Mouse (Mus musculus): ENCODE results near the gene Wipi2. TPM values are rescaled to one million over a fixed set of nuclear protein-coding genes. Genes with fewer than 3 reads are reported as not detected.

Gene Wipi2
- polyA plus RNA-seq, 1 experiment from 2014 or later = 35.3 TPM

- 5% methylated on average over 36 of the region's 42 CpGs for WGBS
- peak; percentile 15; the same call in 1 of the 2 replicates for ATAC-seq (ENCODE audit: insufficient number of reproducible peaks, low FRiP score)
- Histone ChIP-seq H3K4me1 (replicated peaks) (peaks cover 10% of the 10 kb centered on the region), H3K9ac (peak within 1 kb of the TSS; percentile 55), H3K36me3 (no peaks in the 10 kb centered on the region), H3K4me3 (peak within 1 kb of the TSS; percentile 45), H3K27me3 (replicated peaks) (peaks cover 52% of the 10 kb centered on the region), H3K27ac (ENCODE audit: poor library complexity, severe bottlenecking) (no peak within 1 kb of the TSS), H3K9me3 (replicated peaks) (no peaks in the 10 kb centered on the region), H3K4me2 (peak within 1 kb of the TSS; percentile 80)
Observed at GRCm38 (mm10) chr5:142608259-142608988, 19.1 kb upstream of the Wipi2 start, which contains the start of gene Mmd2. Gene Mmd2 (minus strand): TSS chr5:142608800.

GRCm38 (mm10) chr5:142608989-142609325 lies 18.5 kb upstream of the Wipi2 start:
- H3K27me3 ChIP-seq (replicated peaks) = peaks cover 52% of the 10 kb centered on the region
- no peaks in the 10 kb centered on the region for H3K36me3 ChIP-seq

GRCm38 (mm10) chr5:142610362-142610761 lies 17.1 kb upstream of the Wipi2 start:
- peaks cover 47% of the 10 kb centered on the region for H3K27me3 ChIP-seq (replicated peaks)
- no peaks in the 10 kb centered on the region for H3K36me3 ChIP-seq
- H3K9me3 ChIP-seq (replicated peaks) = no peaks in the 10 kb centered on the region
- no peak overlapping the region for H3K4me3 ChIP-seq
- 77% methylated on average over 4 of the region's 4 CpGs for WGBS
- H3K27ac ChIP-seq (ENCODE audit: poor library complexity, severe bottlenecking) = no peak overlapping the region
- no peak overlapping the region for H3K4me2 ChIP-seq
- ATAC-seq (ENCODE audit: insufficient number of reproducible peaks, low FRiP score) = no peak
- H3K4me1 ChIP-seq (replicated peaks) = peaks cover 10% of the 10 kb centered on the region
- no peak overlapping the region for H3K9ac ChIP-seq

More at GRCm38 (mm10) chr5:142608989-142609325, 18.5 kb upstream of the Wipi2 start:
- ATAC-seq (ENCODE audit: insufficient number of reproducible peaks, low FRiP score) = no peak
- H3K27ac ChIP-seq (ENCODE audit: poor library complexity, severe bottlenecking) = no peak overlapping the region
- peak overlapping the region; percentile 80 for H3K4me2 ChIP-seq
- 7% methylated on average over 4 of the region's 4 CpGs for WGBS
- peak overlapping the region; percentile 55; the same call in 1 of the 2 replicates for H3K9ac ChIP-seq
- H3K9me3 ChIP-seq (replicated peaks) = no peaks in the 10 kb centered on the region
- peak overlapping the region; percentile 45 for H3K4me3 ChIP-seq
- H3K4me1 ChIP-seq (replicated peaks) = peaks cover 10% of the 10 kb centered on the region

DNA sequence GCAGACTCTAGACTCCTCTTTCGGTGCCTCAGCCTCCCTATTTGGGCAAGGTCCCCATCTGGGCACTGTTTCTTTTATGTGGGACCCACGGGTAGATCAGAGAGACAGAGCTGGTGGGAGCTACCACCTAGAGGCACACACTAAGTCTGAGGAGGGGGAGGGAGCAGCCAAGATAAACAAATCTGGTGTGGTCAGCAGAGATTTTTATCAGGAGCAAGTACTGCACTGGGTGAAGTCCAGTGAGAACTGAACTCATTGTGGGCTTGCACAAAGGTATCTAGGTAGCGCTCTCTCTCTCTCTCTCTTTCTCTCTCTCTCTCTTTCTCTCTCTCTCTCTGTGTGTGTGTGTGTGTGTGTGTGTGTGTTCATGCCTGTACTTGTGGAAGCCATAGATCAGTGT lies 13.0 kb upstream of the Wipi2 start:
- Histone ChIP-seq H3K4me3 (no peak overlapping the region), H3K9ac (no peak overlapping the region), H3K4me2 (no peak overlapping the region), H3K4me1 (replicated peaks) (no peaks in the 10 kb centered on the region), H3K27ac (ENCODE audit: poor library complexity, severe bottlenecking) (no peak overlapping the region), H3K27me3 (replicated peaks) (peaks cover 8% of the 10 kb centered on the region; the same call in 1 of the 2 replicates), H3K36me3 (no peaks in the 10 kb centered on the region), H3K9me3 (replicated peaks) (no peaks in the 10 kb centered on the region)
- WGBS = 63% methylated on average over 3 of the region's 3 CpGs
- ATAC-seq (ENCODE audit: insufficient number of reproducible peaks, low FRiP score) = no peak

DNA sequence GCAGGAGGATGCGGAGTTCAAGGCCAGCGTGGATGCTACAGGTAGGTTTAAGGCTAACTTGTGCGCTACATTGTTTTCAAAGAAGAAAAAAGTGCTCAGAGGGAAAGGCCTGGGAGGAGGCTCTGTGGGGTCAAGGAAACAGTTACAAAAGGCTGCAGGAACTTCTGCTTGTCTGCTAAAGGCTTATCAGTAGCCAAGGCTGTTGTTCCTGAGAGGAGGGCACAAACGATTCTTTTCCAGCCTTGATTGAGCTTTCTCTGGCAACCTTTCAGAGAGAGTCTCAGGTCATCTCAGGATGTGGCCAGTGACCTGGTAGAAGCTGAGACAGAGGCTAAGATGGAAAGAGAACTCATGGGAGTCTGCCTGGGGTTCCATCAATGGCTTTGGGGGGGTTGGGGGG lies 11.9 kb upstream of the Wipi2 start:
- WGBS = 74% methylated on average over 4 of the region's 4 CpGs
- no peak overlapping the region for H3K27ac ChIP-seq (ENCODE audit: poor library complexity, severe bottlenecking)
- no peak for ATAC-seq (ENCODE audit: insufficient number of reproducible peaks, low FRiP score)
- H3K9me3 ChIP-seq (replicated peaks) = no peaks in the 10 kb centered on the region
- H3K27me3 ChIP-seq (replicated peaks) = 0 out of 2 replicates have a peak, but pooled peaks cover 2% of the 10 kb centered on the region
- H3K4me2 ChIP-seq = no peak overlapping the region
- no peaks in the 10 kb centered on the region for H3K4me1 ChIP-seq (replicated peaks)
- H3K36me3 ChIP-seq = no peaks in the 10 kb centered on the region
- no peak overlapping the region for H3K9ac ChIP-seq
- H3K4me3 ChIP-seq = no peak overlapping the region

DNA sequence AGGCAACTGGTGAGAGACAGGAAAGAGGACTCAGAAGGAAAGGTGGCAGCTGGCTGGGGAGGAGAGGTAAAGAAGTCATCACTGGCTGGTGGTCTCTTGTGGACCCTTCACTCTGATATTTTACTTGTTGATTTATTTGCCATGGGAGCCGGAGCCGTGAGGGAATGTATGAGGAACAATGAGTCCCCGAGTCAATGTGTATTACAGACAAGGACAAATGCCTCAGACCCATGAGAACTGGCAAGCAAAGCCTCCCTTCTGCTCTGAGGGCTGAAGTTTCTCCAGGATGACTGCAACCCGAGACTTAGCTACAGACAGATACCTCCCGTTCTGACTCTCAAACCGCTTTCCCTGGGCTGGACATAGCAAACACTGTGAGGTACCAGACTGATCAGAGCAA lies 11.2 kb upstream of the Wipi2 start:
- H3K36me3 ChIP-seq = no peaks in the 10 kb centered on the region
- no peaks in the 10 kb centered on the region for H3K4me1 ChIP-seq (replicated peaks)
- 54% methylated on average over 6 of the region's 6 CpGs for WGBS
- H3K4me2 ChIP-seq = no peak overlapping the region
- H3K27ac ChIP-seq (ENCODE audit: poor library complexity, severe bottlenecking) = no peak overlapping the region
- H3K9ac ChIP-seq = no peak overlapping the region
- H3K27me3 ChIP-seq (replicated peaks) = 0 out of 2 replicates have a peak, but pooled peaks cover 1% of the 10 kb centered on the region
- ATAC-seq (ENCODE audit: insufficient number of reproducible peaks, low FRiP score) = no peak
- H3K4me3 ChIP-seq = no peak overlapping the region
- no peaks in the 10 kb centered on the region for H3K9me3 ChIP-seq (replicated peaks)

GRCm38 (mm10) chr5:142619866-142620265 lies 7.6 kb upstream of the Wipi2 start:
- Histone ChIP-seq H3K9ac (no peak overlapping the region), H3K27me3 (replicated peaks) (0 out of 2 replicates have a peak, but pooled peaks cover 6% of the 10 kb centered on the region), H3K4me2 (no peak overlapping the region), H3K4me1 (replicated peaks) (no peaks in the 10 kb centered on the region), H3K27ac (ENCODE audit: poor library complexity, severe bottlenecking) (no peak overlapping the region), H3K9me3 (replicated peaks) (no peaks in the 10 kb centered on the region), H3K4me3 (no peak overlapping the region), H3K36me3 (no peaks in the 10 kb centered on the region)
- ATAC-seq (ENCODE audit: insufficient number of reproducible peaks, low FRiP score) = no peak
- WGBS = 21% methylated on average over 5 of the region's 5 CpGs

- ATAC-seq (ENCODE audit: insufficient number of reproducible peaks, low FRiP score) = no peak
- Histone ChIP-seq H3K27ac (ENCODE audit: poor library complexity, severe bottlenecking) (no peak overlapping the region), H3K4me2 (no peak overlapping the region), H3K4me1 (replicated peaks) (no peaks in the 10 kb centered on the region), H3K4me3 (no peak overlapping the region), H3K36me3 (no peaks in the 10 kb centered on the region), H3K27me3 (replicated peaks) (peaks cover 12% of the 10 kb centered on the region), H3K9ac (no peak overlapping the region), H3K9me3 (replicated peaks) (no peaks in the 10 kb centered on the region)
- WGBS = 72% methylated on average over 2 of the region's 2 CpGs
Observed at GRCm38 (mm10) chr5:142621421-142621820, 6.1 kb upstream of the Wipi2 start.

GRCm38 (mm10) chr5:142622134-142622533 lies 5.4 kb upstream of the Wipi2 start:
- Histone ChIP-seq H3K27me3 (replicated peaks) (peaks cover 12% of the 10 kb centered on the region), H3K9ac (no peak overlapping the region), H3K4me2 (no peak overlapping the region), H3K9me3 (replicated peaks) (no peaks in the 10 kb centered on the region), H3K27ac (ENCODE audit: poor library complexity, severe bottlenecking) (no peak overlapping the region), H3K4me3 (no peak overlapping the region), H3K36me3 (no peaks in the 10 kb centered on the region), H3K4me1 (replicated peaks) (no peaks in the 10 kb centered on the region)
- WGBS = 44% methylated on average over 1 of the region's 1 CpGs
- ATAC-seq (ENCODE audit: insufficient number of reproducible peaks, low FRiP score) = no peak

- Histone ChIP-seq H3K27me3 (replicated peaks) (peaks cover 12% of the 10 kb centered on the region), H3K4me1 (replicated peaks) (no peaks in the 10 kb centered on the region), H3K9ac (no peak overlapping the region), H3K27ac (ENCODE audit: poor library complexity, severe bottlenecking) (no peak overlapping the region), H3K36me3 (no peaks in the 10 kb centered on the region), H3K4me3 (no peak overlapping the region), H3K4me2 (no peak overlapping the region), H3K9me3 (replicated peaks) (no peaks in the 10 kb centered on the region)
- no peak for ATAC-seq (ENCODE audit: insufficient number of reproducible peaks, low FRiP score)
- whole genome bisulfite sequencing = 82% methylated on average over 7 of the region's 7 CpGs
Observed at GRCm38 (mm10) chr5:142623080-142623479, 4.4 kb upstream of the Wipi2 start.

DNA sequence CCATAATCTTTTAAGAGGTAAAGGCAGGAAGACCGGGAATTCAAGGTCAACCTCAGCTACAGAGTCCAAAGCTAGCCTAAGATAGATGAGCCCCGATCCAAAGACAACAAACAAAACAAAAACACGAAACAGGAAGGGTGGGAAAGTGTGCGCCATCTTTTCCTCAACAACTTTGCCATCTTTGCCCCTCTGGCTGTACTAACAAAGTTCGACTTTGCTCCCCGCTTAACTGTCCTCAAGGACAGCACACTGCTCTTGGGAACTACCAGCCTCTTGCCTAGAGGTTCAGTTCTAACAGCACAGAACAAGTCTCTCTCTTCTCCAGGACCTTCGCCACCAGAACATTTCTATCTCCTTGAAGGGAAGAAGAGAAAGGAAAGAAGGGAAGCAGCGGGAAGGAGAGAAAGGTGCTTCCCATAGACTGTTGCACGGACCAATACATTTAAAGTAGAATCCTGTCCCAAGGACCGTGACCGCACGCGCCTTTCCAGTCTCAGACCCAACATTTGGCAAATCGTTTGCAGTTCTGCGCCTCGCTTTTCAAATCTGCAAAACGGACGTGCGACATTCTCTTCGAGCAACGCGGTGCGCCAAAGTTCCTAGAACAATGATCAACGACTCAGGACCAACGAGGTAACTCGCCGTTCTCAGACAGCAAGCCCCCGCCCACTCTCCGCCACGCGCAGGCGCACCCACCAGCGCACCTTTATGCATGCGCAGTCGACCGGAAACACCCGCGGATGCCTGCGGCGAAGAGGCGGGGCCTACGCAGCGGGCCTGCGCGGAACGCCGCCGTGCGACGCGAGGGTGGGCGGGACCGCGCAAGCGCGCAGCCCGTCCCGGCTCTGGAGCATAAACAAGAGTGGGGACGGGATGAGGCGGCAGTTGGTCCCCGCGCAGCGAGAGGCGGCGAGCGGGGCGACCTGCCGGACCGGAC lies 1.5 kb downstream of the Wipi2 start:
- peak overlapping the region; percentile 88 for H3K4me2 ChIP-seq
- WGBS = under 1% methylated on average over 69 of the region's 69 CpGs

More for the DNA sequence above, 1.5 kb downstream of the Wipi2 start:
- Histone ChIP-seq H3K4me1 (replicated peaks) (peaks cover 12% of the 10 kb centered on the region), H3K27ac (ENCODE audit: poor library complexity, severe bottlenecking) (peak overlapping the region; percentile 87), H3K4me3 (peak overlapping the region; percentile 72), H3K9ac (peak overlapping the region; percentile 86), H3K9me3 (replicated peaks) (no peaks in the 10 kb centered on the region), H3K27me3 (replicated peaks) (peaks cover 6% of the 10 kb centered on the region), H3K36me3 (peaks cover 11% of the 10 kb centered on the region)
- peak; percentile 98 for ATAC-seq (ENCODE audit: insufficient number of reproducible peaks, low FRiP score)

Measured in heart, embryonic 12.5 days (tissue).